Mouse (Mus musculus): ENCODE measurements around the gene Echs1. TPM values are rescaled to one million over a fixed set of nuclear protein-coding genes. Genes with fewer than 3 reads are reported as not detected.

Echs1 gene
- polyA plus RNA-seq, 1 experiment: 90.9 TPM

- 64% methylated on average over 5 of the region's 5 CpGs for WGBS
Observed at GRCm38 (mm10) chr7:140092924-140093528, 23.2 kb downstream of the Echs1 start, which contains the start of gene Prap1. Prap1 (plus strand) TSS chr7:140093395.

GRCm38 (mm10) chr7:140090601-140091000 lies 25.7 kb downstream of the Echs1 start:
- WGBS: 81% methylated on average over 10 of the region's 10 CpGs
- TF ChIP-seq POLR2A (IDR thresholded peaks at IDR 0.05; ENCODE audit: borderline replicate concordance, insufficient read depth, low read length): no peak
- no peak for TF ChIP-seq CTCF (IDR thresholded peaks at IDR 0.05; ENCODE audit: borderline replicate concordance, insufficient read depth, low read depth, low read length)
- no peak for DNase-seq
- no peaks in the 10 kb centered on the region for H3K4me1 ChIP-seq (ENCODE audit: control insufficient read depth, insufficient read depth, low read length)
- H3K4me3 ChIP-seq (replicated peaks; ENCODE audit: insufficient read depth, low read depth, low read length): no peak overlapping the region
- H3K27me3 ChIP-seq (ENCODE audit: control insufficient read depth, insufficient read depth, low read length): no peaks in the 10 kb centered on the region
- H3K27ac ChIP-seq (ENCODE audit: insufficient read depth, low read length): no peak overlapping the region

More at GRCm38 (mm10) chr7:140092924-140093528, 23.2 kb downstream of the Echs1 start, which contains the start of gene Prap1:
- no peak for DNase-seq
- no peaks in the 10 kb centered on the region for H3K4me1 ChIP-seq (ENCODE audit: control insufficient read depth, insufficient read depth, low read length)
- TF ChIP-seq CTCF (IDR thresholded peaks at IDR 0.05; ENCODE audit: borderline replicate concordance, insufficient read depth, low read depth, low read length) (no peak), POLR2A (IDR thresholded peaks at IDR 0.05; ENCODE audit: borderline replicate concordance, insufficient read depth, low read length) (no peak)
- no peaks in the 10 kb centered on the region for H3K27me3 ChIP-seq (ENCODE audit: control insufficient read depth, insufficient read depth, low read length)
- H3K4me3 ChIP-seq (replicated peaks; ENCODE audit: insufficient read depth, low read depth, low read length): no peak within 1 kb of the TSS
- H3K27ac ChIP-seq (ENCODE audit: insufficient read depth, low read length): no peak within 1 kb of the TSS

DNA sequence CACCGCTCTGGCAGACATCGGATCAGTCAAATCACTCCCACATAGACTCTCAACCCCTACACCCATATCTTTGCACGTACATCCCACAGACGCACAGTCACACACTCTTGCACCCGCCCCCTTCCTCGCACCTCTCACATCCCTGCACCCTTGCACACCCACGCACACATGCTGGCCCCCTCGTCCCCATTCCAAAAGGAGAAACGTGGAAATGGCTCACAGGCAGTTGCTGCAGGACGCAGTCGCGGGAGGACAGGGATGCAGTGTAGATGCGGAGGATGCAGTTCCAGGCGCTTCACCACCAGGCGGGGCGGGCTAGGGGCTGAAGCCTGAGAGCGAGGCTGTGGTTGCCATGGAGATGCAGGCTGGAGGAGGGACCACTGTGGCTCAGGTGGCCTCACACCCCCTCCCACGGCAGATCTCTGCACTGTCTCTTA lies 34.0 kb downstream of the Echs1 start, which contains the start of gene Caly:
Gene Caly, minus strand, starts transcription at position 307 of the 437 bp plus-strand sequence.
- H3K4me1 ChIP-seq (ENCODE audit: control insufficient read depth, insufficient read depth, low read length): no peaks in the 10 kb centered on the region
- H3K27me3 ChIP-seq (ENCODE audit: control insufficient read depth, insufficient read depth, low read length): no peaks in the 10 kb centered on the region
- peak within 1 kb of the TSS; percentile 12 for H3K27ac ChIP-seq (ENCODE audit: insufficient read depth, low read length)
- peak; percentile 81 to 85 for DNase-seq
- WGBS: 1% methylated on average over 18 of the region's 18 CpGs
- H3K4me3 ChIP-seq (replicated peaks; ENCODE audit: insufficient read depth, low read depth, low read length): peak within 1 kb of the TSS; percentile 61
- TF ChIP-seq CTCF (IDR thresholded peaks at IDR 0.05; ENCODE audit: borderline replicate concordance, insufficient read depth, low read depth, low read length): peak; percentile 71
- TF ChIP-seq POLR2A (IDR thresholded peaks at IDR 0.05; ENCODE audit: borderline replicate concordance, insufficient read depth, low read length): peak; percentile 32; the same call in 1 of the 2 replicates

DNA sequence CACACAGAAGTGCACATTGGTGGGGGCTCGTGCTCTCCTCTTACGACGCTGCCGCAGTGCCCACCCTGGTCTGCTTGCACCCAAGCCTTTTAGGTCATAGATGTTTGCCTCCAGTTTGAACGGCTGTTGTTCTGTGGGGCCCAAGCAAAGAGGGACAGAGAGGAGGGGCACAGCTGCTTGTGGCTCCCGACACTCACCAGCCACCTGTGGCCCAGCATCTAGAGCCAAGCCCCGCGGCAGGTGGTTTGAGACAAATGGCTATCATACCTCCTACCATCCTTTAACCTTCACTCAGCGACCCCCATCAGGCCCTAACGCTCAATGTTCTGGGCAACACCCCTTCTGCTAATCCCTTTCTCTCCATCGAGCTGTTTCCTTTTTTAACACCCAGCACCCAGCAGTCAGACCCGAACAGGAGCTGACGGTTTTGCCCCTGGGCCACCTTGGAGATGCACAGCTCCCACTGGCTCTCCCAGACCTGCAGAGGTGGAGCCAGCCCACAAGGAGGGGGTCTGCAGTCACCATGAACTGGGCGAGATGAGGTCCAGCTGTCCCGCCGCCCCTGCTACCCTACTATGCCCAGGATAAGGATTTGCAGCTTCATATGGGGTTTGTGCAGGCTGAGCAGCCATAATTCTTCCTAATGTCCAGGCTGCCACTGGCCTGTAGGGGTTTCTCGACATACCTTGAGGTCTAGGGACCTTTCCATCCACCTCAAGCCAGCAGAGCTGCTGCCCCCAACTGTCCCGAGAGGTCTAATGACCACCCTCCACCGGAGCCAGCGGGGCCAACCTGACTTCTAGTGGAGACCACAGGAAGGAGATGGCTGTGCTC lies 34.7 kb downstream of the Echs1 start:
- H3K27ac ChIP-seq (ENCODE audit: insufficient read depth, low read length): peak overlapping the region; percentile 12
- peak; percentile 68 to 74 for DNase-seq
- peak overlapping the region; percentile 61 for H3K4me3 ChIP-seq (replicated peaks; ENCODE audit: insufficient read depth, low read depth, low read length)
- H3K4me1 ChIP-seq (ENCODE audit: control insufficient read depth, insufficient read depth, low read length): no peaks in the 10 kb centered on the region
- 4% methylated on average over 20 of the region's 20 CpGs for WGBS
- no peaks in the 10 kb centered on the region for H3K27me3 ChIP-seq (ENCODE audit: control insufficient read depth, insufficient read depth, low read length)
- TF ChIP-seq CTCF (IDR thresholded peaks at IDR 0.05; ENCODE audit: borderline replicate concordance, insufficient read depth, low read depth, low read length): no peak
- TF ChIP-seq POLR2A (IDR thresholded peaks at IDR 0.05; ENCODE audit: borderline replicate concordance, insufficient read depth, low read length): no peak

DNA sequence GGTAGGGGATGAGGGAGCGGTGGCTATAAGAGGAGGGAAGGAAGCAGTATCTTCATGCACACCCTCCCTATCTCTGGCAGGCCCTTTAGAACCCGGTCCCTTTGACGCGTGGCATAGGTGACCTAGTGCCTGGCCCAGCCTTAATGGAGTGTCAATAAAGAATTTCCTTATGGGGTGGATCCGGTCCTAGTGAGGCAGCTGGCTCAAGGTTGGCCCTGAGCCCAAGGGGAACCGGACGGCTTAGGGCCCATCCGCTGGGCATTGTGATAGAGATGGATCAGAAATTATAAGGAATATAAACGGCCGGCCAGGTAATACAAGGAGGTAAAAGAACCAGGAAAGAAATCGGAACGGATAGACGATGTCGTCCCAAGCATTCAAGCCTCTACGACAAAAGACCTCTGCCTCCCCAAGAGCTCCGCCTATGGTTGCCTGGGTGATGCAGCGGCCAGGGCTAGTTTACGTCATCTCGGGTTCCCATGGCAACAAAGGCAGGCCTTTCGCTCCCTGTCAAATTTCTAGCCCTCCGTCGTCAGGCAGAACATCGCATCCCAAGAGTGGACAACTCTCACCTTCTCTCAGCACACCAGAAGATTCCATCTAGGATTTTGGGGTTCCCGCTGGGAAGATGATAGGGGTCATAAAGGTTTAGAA lies 35.6 kb downstream of the Echs1 start:
- Histone ChIP-seq H3K27ac (ENCODE audit: insufficient read depth, low read length) (peak overlapping the region; percentile 16), H3K4me1 (ENCODE audit: control insufficient read depth, insufficient read depth, low read length) (no peaks in the 10 kb centered on the region), H3K27me3 (ENCODE audit: control insufficient read depth, insufficient read depth, low read length) (no peaks in the 10 kb centered on the region), H3K4me3 (replicated peaks; ENCODE audit: insufficient read depth, low read depth, low read length) (peak overlapping the region; percentile 61)
- TF ChIP-seq POLR2A (IDR thresholded peaks at IDR 0.05; ENCODE audit: borderline replicate concordance, insufficient read depth, low read length): peak; percentile 97; the same call in 1 of the 2 replicates
- no peak; the same call in 1 of the 2 replicates for TF ChIP-seq CTCF (IDR thresholded peaks at IDR 0.05; ENCODE audit: borderline replicate concordance, insufficient read depth, low read depth, low read length)
- DNase-seq: peak; percentile 96
- 2% methylated on average over 24 of the region's 24 CpGs for WGBS

GRCm38 (mm10) chr7:140078711-140079110 lies 37.6 kb downstream of the Echs1 start:
- Histone ChIP-seq H3K27me3 (ENCODE audit: control insufficient read depth, insufficient read depth, low read length) (no peaks in the 10 kb centered on the region), H3K4me3 (replicated peaks; ENCODE audit: insufficient read depth, low read depth, low read length) (no peak overlapping the region), H3K4me1 (ENCODE audit: control insufficient read depth, insufficient read depth, low read length) (no peaks in the 10 kb centered on the region), H3K27ac (ENCODE audit: insufficient read depth, low read length) (no peak overlapping the region)
- 3% methylated on average over 5 of the region's 5 CpGs for WGBS
- peak; percentile 80 to 83 for DNase-seq
- TF ChIP-seq POLR2A (IDR thresholded peaks at IDR 0.05; ENCODE audit: borderline replicate concordance, insufficient read depth, low read length): no peak
- TF ChIP-seq CTCF (IDR thresholded peaks at IDR 0.05; ENCODE audit: borderline replicate concordance, insufficient read depth, low read depth, low read length): peak; percentile 91

- 87% methylated on average over 6 of the region's 6 CpGs for WGBS
- no peak for DNase-seq
- Histone ChIP-seq H3K27me3 (ENCODE audit: control insufficient read depth, insufficient read depth, low read length) (no peaks in the 10 kb centered on the region), H3K27ac (ENCODE audit: insufficient read depth, low read length) (no peak overlapping the region), H3K4me1 (ENCODE audit: control insufficient read depth, insufficient read depth, low read length) (no peaks in the 10 kb centered on the region), H3K4me3 (replicated peaks; ENCODE audit: insufficient read depth, low read depth, low read length) (no peak overlapping the region)
- TF ChIP-seq CTCF (IDR thresholded peaks at IDR 0.05; ENCODE audit: borderline replicate concordance, insufficient read depth, low read depth, low read length): no peak
- no peak for TF ChIP-seq POLR2A (IDR thresholded peaks at IDR 0.05; ENCODE audit: borderline replicate concordance, insufficient read depth, low read length)
Observed at GRCm38 (mm10) chr7:140077698-140078097, 38.6 kb downstream of the Echs1 start.

All from cerebellum, adult 2 months (tissue).